Mouse (Mus musculus): Measurements from ENCODE around the gene Ccdc97. TPM values are rescaled to one million over a fixed set of nuclear protein-coding genes. Genes with fewer than 3 reads are reported as not detected.

Ccdc97 gene
- polyA plus RNA-seq, 1 experiment from 2014 or later, result 19.2 TPM

DNA sequence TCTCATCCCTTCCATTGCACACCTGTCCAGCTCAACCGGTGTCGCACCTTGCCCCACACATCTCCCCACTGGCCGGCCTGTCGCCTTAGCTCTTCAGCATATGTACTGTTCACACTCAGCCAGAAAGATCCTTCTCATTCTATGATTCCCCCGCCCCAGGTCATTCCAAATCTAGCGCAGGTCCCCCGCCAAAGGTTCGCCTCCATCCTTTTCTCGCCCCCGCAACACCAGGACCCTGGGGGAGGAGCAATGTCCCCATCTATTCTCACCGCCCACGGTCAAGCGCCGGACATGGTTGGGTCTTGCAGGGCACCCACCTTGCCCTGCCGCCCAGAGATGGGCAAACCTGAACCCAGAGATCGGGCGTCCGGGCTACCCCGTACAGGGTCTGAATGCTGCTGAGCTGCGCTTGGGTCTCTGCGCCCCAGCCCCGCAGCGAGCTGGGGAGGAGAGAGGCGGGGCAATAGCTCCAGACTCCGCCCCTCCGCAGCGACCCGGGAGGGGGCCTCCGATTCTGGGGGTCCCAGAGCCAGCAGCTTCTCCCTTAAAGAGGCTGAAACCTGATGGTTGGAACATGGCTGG, 44.1 kb downstream of the Ccdc97 start, which contains the start of gene Tmem91:
Tmem91 (minus strand) TSS at position 448 of the 582 bp plus-strand sequence.
- Histone ChIP-seq H3K9me3 (no peaks in the 10 kb centered on the region), H3K36me3 (no peaks in the 10 kb centered on the region), H3K4me1 (peaks cover 20% of the 10 kb centered on the region), H3K27ac (0 out of 2 replicates have a peak within 1 kb of the TSS, but pooled peaks have one; percentile 34), H3K9ac (0 out of 2 replicates have a peak within 1 kb of the TSS, but pooled peaks have one; percentile 2), H3K27me3 (peaks cover 35% of the 10 kb centered on the region), H3K4me2 (peak within 1 kb of the TSS; percentile 55), H3K4me3 (peak within 1 kb of the TSS; percentile 25)
- WGBS, result 4% methylated on average over 29 of the region's 29 CpGs
- 0 out of 2 replicates have a peak, but pooled peaks have one; percentile 33 for ATAC-seq (ENCODE audit: borderline replicate concordance, extremely low read depth, low FRiP score, low TSS enrichment)

- peaks cover 35% of the 10 kb centered on the region for H3K27me3 ChIP-seq
- H3K9me3 ChIP-seq, result no peaks in the 10 kb centered on the region
- H3K27ac ChIP-seq, result no peak overlapping the region
- H3K4me3 ChIP-seq, result no peak overlapping the region
- no peak for ATAC-seq (ENCODE audit: borderline replicate concordance, extremely low read depth, low FRiP score, low TSS enrichment)
- WGBS, result 22% methylated on average over 9 of the region's 9 CpGs
- H3K9ac ChIP-seq, result 0 out of 2 replicates have a peak overlapping the region, but pooled peaks have one; percentile 2
- H3K4me2 ChIP-seq, result peak overlapping the region; percentile 55
- peaks cover 18% of the 10 kb centered on the region for H3K4me1 ChIP-seq
- no peaks in the 10 kb centered on the region for H3K36me3 ChIP-seq
These were observed 44.6 kb downstream of the Ccdc97 start for GRCm38 (mm10) chr7:25674297-25674696.

DNA sequence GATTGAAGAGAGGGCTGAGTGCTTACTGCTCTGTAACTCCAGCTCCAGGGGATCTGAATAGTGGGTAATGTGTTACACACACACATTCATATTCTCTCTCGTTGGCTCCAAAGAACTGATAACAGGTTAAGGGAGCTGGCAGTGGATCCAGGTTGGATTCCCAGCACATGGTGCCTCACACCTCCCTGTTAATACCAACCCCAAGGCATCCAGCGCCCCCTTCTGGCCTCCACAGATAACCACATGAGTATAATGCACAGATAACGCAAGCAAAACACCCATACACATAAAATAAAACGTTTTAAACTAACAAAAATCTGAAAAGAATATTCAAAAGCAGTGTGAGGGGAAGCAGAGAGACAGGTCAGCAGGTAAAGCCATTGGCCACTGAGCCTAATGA, 46.4 kb downstream of the Ccdc97 start:
- Histone ChIP-seq H3K27me3 (peaks cover 31% of the 10 kb centered on the region), H3K27ac (no peak overlapping the region), H3K4me2 (no peak overlapping the region), H3K4me1 (peaks cover 18% of the 10 kb centered on the region), H3K9me3 (no peaks in the 10 kb centered on the region), H3K9ac (no peak overlapping the region), H3K4me3 (no peak overlapping the region), H3K36me3 (peaks cover 16% of the 10 kb centered on the region)
- WGBS, result 49% methylated on average over 4 of the region's 4 CpGs
- ATAC-seq (ENCODE audit: borderline replicate concordance, extremely low read depth, low FRiP score, low TSS enrichment), result no peak

GRCm38 (mm10) chr7:25671686-25672085, 47.2 kb downstream of the Ccdc97 start:
- no peak overlapping the region for H3K27ac ChIP-seq
- no peak overlapping the region for H3K4me3 ChIP-seq
- H3K36me3 ChIP-seq, result peaks cover 16% of the 10 kb centered on the region
- peaks cover 15% of the 10 kb centered on the region for H3K4me1 ChIP-seq
- WGBS, result 48% methylated on average over 2 of the region's 2 CpGs
- no peaks in the 10 kb centered on the region for H3K9me3 ChIP-seq
- no peak overlapping the region for H3K9ac ChIP-seq
- H3K27me3 ChIP-seq, result peaks cover 31% of the 10 kb centered on the region
- H3K4me2 ChIP-seq, result no peak overlapping the region
- ATAC-seq (ENCODE audit: borderline replicate concordance, extremely low read depth, low FRiP score, low TSS enrichment), result no peak

GRCm38 (mm10) chr7:25670096-25670495, 48.8 kb downstream of the Ccdc97 start:
- Histone ChIP-seq H3K36me3 (peaks cover 25% of the 10 kb centered on the region), H3K4me3 (no peak overlapping the region), H3K27ac (no peak overlapping the region), H3K4me2 (no peak overlapping the region), H3K27me3 (peaks cover 21% of the 10 kb centered on the region), H3K9me3 (no peaks in the 10 kb centered on the region), H3K4me1 (peaks cover 7% of the 10 kb centered on the region), H3K9ac (no peak overlapping the region)
- ATAC-seq (ENCODE audit: borderline replicate concordance, extremely low read depth, low FRiP score, low TSS enrichment), result no peak
- 87% methylated on average over 4 of the region's 4 CpGs for WGBS

GRCm38 (mm10) chr7:25669631-25670030, 49.3 kb downstream of the Ccdc97 start:
- ATAC-seq (ENCODE audit: borderline replicate concordance, extremely low read depth, low FRiP score, low TSS enrichment), result no peak
- Histone ChIP-seq H3K36me3 (peaks cover 29% of the 10 kb centered on the region), H3K27me3 (peaks cover 16% of the 10 kb centered on the region), H3K4me1 (peaks cover 2% of the 10 kb centered on the region; the same call in 1 of the 2 replicates), H3K9me3 (no peaks in the 10 kb centered on the region), H3K4me3 (no peak overlapping the region), H3K4me2 (no peak overlapping the region), H3K9ac (no peak overlapping the region), H3K27ac (no peak overlapping the region)
- 78% methylated on average over 9 of the region's 9 CpGs for WGBS

DNA sequence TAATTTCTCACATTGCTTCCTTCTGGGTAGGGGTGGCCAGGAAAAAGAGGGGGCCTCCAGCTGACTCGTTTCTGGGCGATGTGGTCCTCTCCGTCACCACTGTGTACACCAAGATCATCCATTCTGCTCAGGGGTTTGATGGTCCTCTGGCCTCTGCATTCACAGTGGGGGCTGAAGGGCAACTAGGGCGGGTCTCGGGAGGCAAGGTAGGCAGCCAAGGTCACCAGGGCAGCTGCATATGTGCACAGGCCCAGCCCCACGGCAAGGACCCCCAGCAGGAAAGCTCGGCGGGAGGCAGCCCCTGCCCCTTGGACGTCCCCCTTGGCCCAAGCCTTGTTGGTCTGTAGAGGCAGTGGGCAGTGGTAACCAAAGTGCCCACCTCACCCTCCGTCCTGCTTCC, 49.7 kb downstream of the Ccdc97 start:
- Histone ChIP-seq H3K27me3 (peaks cover 12% of the 10 kb centered on the region), H3K9me3 (no peaks in the 10 kb centered on the region), H3K4me2 (no peak overlapping the region), H3K9ac (no peak overlapping the region), H3K4me1 (no peaks in the 10 kb centered on the region), H3K36me3 (peaks cover 34% of the 10 kb centered on the region), H3K4me3 (no peak overlapping the region), H3K27ac (no peak overlapping the region)
- 91% methylated on average over 10 of the region's 10 CpGs for WGBS
- ATAC-seq (ENCODE audit: borderline replicate concordance, extremely low read depth, low FRiP score, low TSS enrichment), result no peak

DNA sequence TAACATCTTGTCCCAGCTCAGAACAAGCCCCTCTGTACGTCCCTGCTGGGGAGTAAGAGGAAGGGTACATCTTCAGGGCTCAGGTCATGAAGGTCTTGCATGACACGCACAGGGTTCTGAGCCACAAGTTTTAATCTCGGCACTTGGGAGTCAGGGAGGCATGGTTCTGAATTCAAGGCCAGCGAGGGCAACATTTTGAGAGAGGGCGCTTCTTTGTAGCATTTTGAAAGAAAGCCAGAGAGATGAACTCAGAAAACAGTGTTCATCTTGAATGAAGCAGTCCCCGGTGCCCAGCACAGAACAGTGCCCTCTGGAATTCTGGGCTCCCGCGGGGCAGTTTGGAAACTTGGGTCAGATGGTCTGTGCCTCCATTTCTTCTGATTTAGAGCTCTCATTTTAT, 52.5 kb downstream of the Ccdc97 start:
- Histone ChIP-seq H3K9me3 (no peaks in the 10 kb centered on the region), H3K4me3 (no peak overlapping the region), H3K27ac (no peak overlapping the region), H3K4me1 (no peaks in the 10 kb centered on the region), H3K27me3 (no peaks in the 10 kb centered on the region), H3K4me2 (no peak overlapping the region), H3K36me3 (peaks cover 44% of the 10 kb centered on the region), H3K9ac (no peak overlapping the region)
- ATAC-seq (ENCODE audit: borderline replicate concordance, extremely low read depth, low FRiP score, low TSS enrichment), result no peak
- 91% methylated on average over 8 of the region's 8 CpGs for WGBS

Other genes with a start within 250 kb of the Ccdc97 start
- gene Ceacam1, start 241.5 kb downstream of the Ccdc97 start, polyA plus RNA-seq (2015; fragmentation: Nextera tagmentation; extraction: Ambion mirVana), result 5.3 and 5.8 TPM in 2 replicates
- 0.08 and 0.16 TPM in 2 replicates for gene Ceacam2, start 179.2 kb downstream of the Ccdc97 start, polyA plus RNA-seq (2015; fragmentation: Nextera tagmentation; extraction: Ambion mirVana)
- not detected in 2 replicates for gene Erich4, start 103.2 kb downstream of the Ccdc97 start, polyA plus RNA-seq (2015; fragmentation: Nextera tagmentation; extraction: Ambion mirVana)
- gene Dmac2, start 99.7 kb downstream of the Ccdc97 start, polyA plus RNA-seq (2015; fragmentation: Nextera tagmentation; extraction: Ambion mirVana), result 31.5 and 34.6 TPM in 2 replicates
- gene B3gnt8, start 92.4 kb downstream of the Ccdc97 start, polyA plus RNA-seq (2015; fragmentation: Nextera tagmentation; extraction: Ambion mirVana), result 9.9 and 11.4 TPM in 2 replicates
- 55.9 and 57.0 TPM in 2 replicates for gene Bckdha, start 60.1 kb downstream of the Ccdc97 start, polyA plus RNA-seq (2015; fragmentation: Nextera tagmentation; extraction: Ambion mirVana)
- gene Exosc5, start 59.9 kb downstream of the Ccdc97 start, polyA plus RNA-seq (2015; fragmentation: Nextera tagmentation; extraction: Ambion mirVana), result 75.7 and 78.7 TPM in 2 replicates
- 2.1 and 2.6 TPM in 2 replicates for gene Tmem91, start 43.9 kb downstream of the Ccdc97 start, polyA plus RNA-seq (2015; fragmentation: Nextera tagmentation; extraction: Ambion mirVana)
- 26.8 and 30.9 TPM in 2 replicates for gene B9d2, start 38.3 kb downstream of the Ccdc97 start, polyA plus RNA-seq (2015; fragmentation: Nextera tagmentation; extraction: Ambion mirVana)
- 2.9 and 3.5 TPM in 2 replicates for gene Tgfb1, start 32.1 kb downstream of the Ccdc97 start, polyA plus RNA-seq (2015; fragmentation: Nextera tagmentation; extraction: Ambion mirVana)
- 56.9 and 58.5 TPM in 2 replicates for gene Hnrnpul1, start 35.7 kb upstream of the Ccdc97 start, polyA plus RNA-seq (2015; fragmentation: Nextera tagmentation; extraction: Ambion mirVana)
- gene Axl, start 69.6 kb upstream of the Ccdc97 start, polyA plus RNA-seq (2015; fragmentation: Nextera tagmentation; extraction: Ambion mirVana), result 53.7 and 56.5 TPM in 2 replicates
- 10.7 and 11.4 TPM in 2 replicates for gene Cyp2s1, start 97.8 kb upstream of the Ccdc97 start, polyA plus RNA-seq (2015; fragmentation: Nextera tagmentation; extraction: Ambion mirVana)
- 0.35 and 0.59 TPM in 2 replicates for gene Cyp2b10, start 178.5 kb upstream of the Ccdc97 start, polyA plus RNA-seq (2015; fragmentation: Nextera tagmentation; extraction: Ambion mirVana)

Measured in lung, embryonic 15.5 days (tissue).